Mouse (Mus musculus) ZHBTc4 (cell line): ENCODE results near the gene Olfr1367.
"Not testable (repeated sequence)": the region's sequence is repeated elsewhere in the genome, so short reads cannot be mapped to it uniquely, and the experiment has no call there.

ENCODE experiments used
- DNase-seq: peaks from one replicate; pipeline ENCODE4 v3.0.0-alpha.2; 2011; ENCODE audit warnings: low read depth, low spot score

Gene Olfr1367

DNA sequence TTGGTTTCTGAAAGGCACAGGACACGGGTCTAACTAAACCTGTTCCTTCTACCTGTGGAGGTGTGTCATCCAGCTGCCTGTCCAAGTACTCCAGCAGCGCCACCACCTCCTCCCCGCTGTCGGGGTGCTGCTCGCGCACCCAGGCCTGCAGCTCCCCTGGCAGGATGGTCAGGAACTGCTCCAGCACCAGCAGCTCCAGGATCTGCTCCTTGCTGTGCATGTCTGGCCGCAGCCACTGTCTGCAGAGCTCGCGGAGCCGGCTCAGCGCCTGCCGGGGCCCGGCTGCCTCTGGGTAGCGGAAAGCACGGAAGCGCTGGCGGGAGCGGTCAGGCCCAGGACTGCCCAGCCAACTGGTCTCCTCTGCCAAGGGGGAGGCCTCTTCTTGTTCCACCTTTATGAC lies 49.3 kb downstream of the Olfr1367 start:
- DNase-seq: not testable (repeated sequence)

GRCm38 (mm10) chr13:21397486-21397885 lies 50.8 kb downstream of the Olfr1367 start:
- no peak for DNase-seq
